Mouse (Mus musculus) heart, adult 2 months (tissue): ENCODE measurements around the gene Abcc10.

Experiments used
- CTCF ChIP-seq: fragments of 200-600 bp; IDR thresholded peaks from 2 replicates; pipeline ENCODE4 v1.8.1; 2022; ENCODE audit warnings: antibody characterized with exemption, mild to moderate bottlenecking, moderate library complexity
- EP300 ChIP-seq: fragments of 200-500 bp; IDR thresholded peaks from 2 replicates; pipeline ENCODE4 v1.6.1; 2011; ENCODE audit warnings: low read depth, low read length, control low read depth; ENCODE audit not compliant: insufficient read depth
- POLR2A ChIP-seq: fragments of 200-500 bp; IDR thresholded peaks from 2 replicates; pipeline ENCODE4 v1.6.1; 2011; ENCODE audit warnings: mild to moderate bottlenecking, low read depth, low read length, control low read depth; ENCODE audit not compliant: insufficient read depth

DNA sequence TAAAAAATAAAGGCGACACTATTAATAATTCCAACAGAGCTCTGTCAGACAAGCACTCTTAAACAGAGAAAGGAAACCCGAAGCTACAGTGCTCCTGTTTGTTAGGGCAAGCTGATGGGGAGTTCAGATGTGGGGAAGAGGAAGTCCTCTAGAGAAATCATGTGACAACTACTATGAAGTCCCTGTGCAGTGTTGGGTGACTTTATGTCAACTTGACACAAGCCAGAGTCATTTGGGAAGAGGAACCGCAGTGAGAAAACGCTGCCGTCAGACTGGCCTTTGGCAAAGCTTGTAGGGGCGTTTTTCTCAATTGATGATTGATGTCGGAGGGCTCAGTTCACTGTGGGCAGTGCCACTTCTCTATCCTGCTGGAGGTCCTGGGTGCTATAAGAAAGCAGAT is 13.1 kb upstream of the Abcc10 start:
- no peak for TF ChIP-seq POLR2A
- TF ChIP-seq CTCF = no peak
- TF ChIP-seq EP300 = no peak
